Mouse (Mus musculus) layer of hippocampus, postnatal 14 days (tissue): ENCODE measurements around the gene Olfr794. TPM values are rescaled to one million over a fixed set of nuclear protein-coding genes. Genes with fewer than 3 reads are reported as not detected.

Experiments
- DNase-seq, 2 experiments: peaks; one replicate each; pipeline ENCODE4 v3.0.0; 2021 to 2022; ENCODE audit warnings: low spot score in 2 of 2, mixed read lengths in 1 of 2
- long read RNA-seq, 2 experiments: library from polyadenylated mRNA; stranded (forward); transcript quantifications; one replicate each; pipeline ENCODE4 v2.0.0; 2021
- microRNA-seq, 2 experiments: library from miRNA; unstranded; fragments of <30 nt; microRNA quantifications; one replicate each; pipeline ENCODE4 v1.2.0; 2021
- total RNA-seq, 2 experiments: library from RNA; stranded (reverse); gene quantifications; 2 replicates each; pipeline ENCODE4 v1.2.3; 2021

Gene Olfr794
- not detected for total RNA-seq
- long read RNA-seq, experiment 1 = 0 reads
- long read RNA-seq, experiment 2 = 0 reads

DNA sequence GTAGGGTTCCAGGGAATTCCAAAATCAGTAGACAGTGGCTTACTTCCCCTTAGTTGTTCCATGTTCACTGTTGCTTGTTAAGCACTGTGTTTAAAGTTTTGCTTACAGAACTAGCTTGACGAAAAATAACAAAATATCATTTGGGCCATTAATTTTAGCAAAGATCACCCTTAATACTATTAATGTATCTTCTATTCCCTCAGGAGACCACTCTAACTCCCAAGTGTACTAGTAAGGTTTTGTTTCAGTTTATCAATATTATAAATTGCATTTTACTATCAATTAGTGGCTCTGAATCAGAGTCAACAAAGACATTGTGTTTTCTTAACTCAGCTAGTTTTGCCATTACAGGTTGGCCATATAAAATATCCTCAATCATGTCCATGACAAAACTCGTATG, at the start of gene Olfr794:
Gene Olfr794 (plus strand): TSS at position 301 of the 400 bp plus-strand sequence.
- no peak for DNase-seq

DNA sequence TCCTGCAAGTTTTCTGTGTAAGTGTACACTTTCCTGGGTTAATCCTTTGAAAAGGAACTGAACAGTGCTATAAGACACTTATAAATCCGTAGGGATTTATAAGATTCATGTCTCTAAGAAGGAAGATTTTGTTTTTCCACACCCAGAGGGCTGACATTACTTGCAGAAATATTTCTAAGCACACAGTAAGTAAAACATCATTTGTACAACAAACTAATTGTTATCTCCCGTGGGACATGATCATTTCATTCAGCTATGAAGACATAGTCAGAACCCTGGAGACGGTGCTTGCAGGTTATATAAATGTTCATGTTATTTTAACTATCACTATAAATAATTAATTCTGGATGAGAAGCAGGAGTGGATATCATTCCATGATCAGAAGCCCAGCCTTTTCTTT, 46.0 kb upstream of the Olfr794 start, which contains the start of gene Olfr791:
Gene Olfr791 (plus strand): TSS at position 301 of the 400 bp plus-strand sequence.
- DNase-seq = no peak

DNA sequence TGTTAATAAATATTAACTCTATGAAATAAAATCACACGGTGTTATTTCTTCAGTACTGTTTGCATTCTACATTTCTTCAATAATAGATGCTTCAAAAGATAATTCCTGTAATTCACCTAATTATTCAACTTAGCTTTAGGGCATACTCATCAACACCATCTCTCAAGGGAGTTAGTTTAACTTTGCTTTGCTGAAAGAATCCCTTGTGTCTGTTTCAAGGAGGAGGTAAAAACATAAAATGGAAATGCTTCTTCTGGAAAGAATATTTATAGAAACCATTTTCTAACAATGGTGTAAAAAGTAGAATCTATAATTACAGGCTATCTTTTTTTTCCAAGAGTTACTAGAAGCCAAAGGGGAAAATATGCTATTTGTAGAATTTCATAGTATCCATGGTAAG, 28.6 kb upstream of the Olfr794 start, which contains the start of gene Olfr792:
Gene Olfr792 (plus strand): TSS at position 301 of the 400 bp plus-strand sequence.
- DNase-seq = no peak

DNA sequence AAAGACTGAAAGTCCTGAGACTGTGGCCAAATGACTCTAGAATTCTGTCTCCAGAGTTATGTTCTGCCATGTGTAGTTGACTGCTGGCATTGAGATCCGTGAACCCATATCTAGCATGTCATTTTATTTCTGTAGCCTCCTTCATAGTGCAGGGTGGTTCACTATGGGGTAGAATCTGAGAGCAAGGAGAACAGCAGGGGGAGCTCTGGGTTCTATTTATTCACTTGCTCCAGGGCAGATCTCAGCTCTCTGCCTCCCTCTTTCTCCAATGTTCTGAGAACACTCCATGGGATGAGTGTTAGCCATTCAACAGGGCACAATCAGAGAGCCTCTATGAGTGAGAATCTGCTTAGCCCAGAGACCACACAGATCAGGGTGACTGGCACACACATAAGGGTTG, 18.1 kb upstream of the Olfr794 start:
- peak; percentile 1 for DNase-seq

DNA sequence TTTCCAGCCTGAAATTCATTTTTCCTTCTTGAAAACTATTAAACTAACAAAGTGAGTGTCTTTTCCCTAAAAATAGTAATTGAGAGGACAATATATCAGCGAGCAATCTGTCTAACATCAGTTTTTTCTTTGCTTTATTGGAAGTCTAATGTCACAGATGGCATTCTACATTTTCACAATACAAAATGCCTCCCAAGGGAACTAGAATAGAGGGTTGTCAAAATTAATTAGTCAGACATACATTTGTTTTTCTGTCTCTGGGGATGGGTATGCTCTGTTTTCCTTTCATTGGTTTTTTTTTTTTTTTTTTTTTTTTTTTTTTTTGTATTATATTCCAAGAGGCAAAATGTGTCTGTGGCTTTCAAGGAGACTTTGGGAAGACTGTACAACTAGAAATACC, 9.6 kb downstream of the Olfr794 start:
- DNase-seq = peak in 1 of 2 experiments; percentile 6

DNA sequence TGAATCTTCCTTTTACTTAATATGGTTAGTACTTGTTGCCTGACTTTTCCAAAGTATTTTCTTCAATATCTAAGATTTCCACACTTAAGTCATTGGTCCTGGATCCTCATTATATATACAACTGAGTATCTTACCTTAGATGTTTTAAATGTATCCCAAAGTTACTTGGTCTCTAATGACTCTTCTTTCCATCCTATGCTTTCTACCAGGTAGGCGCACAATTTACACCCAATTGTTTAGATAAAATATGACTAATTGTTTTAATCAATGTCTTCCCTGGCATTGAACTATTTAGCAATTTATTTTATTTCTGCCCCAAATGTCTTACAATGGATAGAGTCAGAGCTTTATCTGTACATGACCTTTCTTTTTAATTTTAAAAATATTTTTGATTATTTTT, 45.0 kb downstream of the Olfr794 start, which contains the start of gene Olfr796:
Gene Olfr796 (minus strand): TSS at position 101 of the 400 bp plus-strand sequence.
- DNase-seq = no peak

DNA sequence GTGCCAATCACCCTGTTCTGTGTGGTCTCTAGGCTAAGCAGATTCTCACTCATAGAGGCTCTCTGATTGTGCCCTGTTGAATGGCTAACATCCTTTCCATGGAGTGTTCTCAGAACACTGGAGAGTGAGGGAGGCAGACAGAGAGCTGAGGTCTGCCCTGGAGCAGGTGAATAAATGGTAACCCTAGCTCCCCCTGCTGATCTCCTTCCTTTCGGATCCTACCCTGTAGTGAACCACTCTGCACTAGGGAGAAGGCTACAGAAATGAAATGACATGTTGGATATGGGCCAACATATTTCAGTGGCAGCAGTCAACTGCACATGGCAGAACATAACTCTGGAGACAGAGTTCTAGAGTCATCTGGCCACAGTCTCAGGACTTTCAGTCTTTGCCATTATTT, 54.3 kb downstream of the Olfr794 start:
- DNase-seq = no peak

Small RNAs within 50 kb of the gene (microRNA-seq; reads per million reads assigned to microRNA genes)
- gene Gm23252 = 0 reads per million in 2 experiments

Other genes starting within 250 kb of the Olfr794 start
- not detected for gene Olfr780, start 249.5 kb upstream of the Olfr794 start, total RNA-seq
- gene Olfr781, start 238.8 kb upstream of the Olfr794 start, total RNA-seq = not detected
- gene Olfr782, start 218.8 kb upstream of the Olfr794 start, total RNA-seq = not detected
- under 1 TPM in 1 of 2 experiments, not detected in 1; 0.14 TPM for gene Olfr784, start 183.6 kb upstream of the Olfr794 start, total RNA-seq
- not detected for gene Olfr785, start 162.2 kb upstream of the Olfr794 start, total RNA-seq
- gene Olfr786, start 140.3 kb upstream of the Olfr794 start, total RNA-seq = not detected
- gene Olfr787, start 105.8 kb upstream of the Olfr794 start, total RNA-seq = not detected
- gene Olfr788, start 96.7 kb upstream of the Olfr794 start, total RNA-seq = not detected
- gene Olfr789, start 82.9 kb upstream of the Olfr794 start, total RNA-seq = not detected
- not detected for gene Olfr790, start 69.2 kb upstream of the Olfr794 start, total RNA-seq
- gene Olfr791, start 45.9 kb upstream of the Olfr794 start, total RNA-seq = not detected
- not detected for gene Olfr792, start 28.5 kb upstream of the Olfr794 start, total RNA-seq
- gene Olfr796, start 44.9 kb downstream of the Olfr794 start, total RNA-seq = not detected
- not detected for gene Olfr798, start 60.3 kb downstream of the Olfr794 start, total RNA-seq
- gene Olfr799, start 69.8 kb downstream of the Olfr794 start, total RNA-seq = not detected
- not detected for gene Olfr800, start 90.0 kb downstream of the Olfr794 start, total RNA-seq
- not detected for gene Olfr801, start 106.2 kb downstream of the Olfr794 start, total RNA-seq
- under 1 TPM; 0.10 to 0.18 TPM for gene Olfr802, start 120.5 kb downstream of the Olfr794 start, total RNA-seq
- not detected for gene Olfr803, start 126.6 kb downstream of the Olfr794 start, total RNA-seq
- not detected for gene Olfr804, start 135.6 kb downstream of the Olfr794 start, total RNA-seq
- gene Olfr805, start 161.7 kb downstream of the Olfr794 start, total RNA-seq = not detected
- gene Olfr806, start 174.3 kb downstream of the Olfr794 start, total RNA-seq = not detected
- gene Olfr807, start 190.1 kb downstream of the Olfr794 start, total RNA-seq = not detected
- gene Olfr808, start 197.8 kb downstream of the Olfr794 start, total RNA-seq = not detected
- gene Olfr809, start 207.0 kb downstream of the Olfr794 start, total RNA-seq = not detected
- gene Olfr810, start 227.3 kb downstream of the Olfr794 start, total RNA-seq = not detected
- not detected for gene Olfr811, start 236.7 kb downstream of the Olfr794 start, total RNA-seq